In genomic region chr3:55574003-55574402, GRCm38 (mm10) we compare ENCODE assay signal across 8 mouse cellular contexts.
DNase-seq lines count a peak whose midpoint lies in the region; ATAC-seq and TF ChIP-seq lines count a peak whose summit lies in the region.

No protein-coding gene starts in this region.

- WGBS in intestine, postnatal 0 days, result 44% methylated on average over 4 of the region's 4 CpGs
- WGBS in intestine, embryonic 16.5 days, result 38% methylated on average over 4 of the region's 4 CpGs

- H3K4me1 ChIP-seq in intestine, postnatal 0 days (replicated peaks; ENCODE audit: control insufficient read depth, insufficient read depth, low read length), result no peaks in the 10 kb centered on the region
- 0 out of 2 replicates have a peak, but pooled peaks cover 2% of the 10 kb centered on the region for H3K4me1 ChIP-seq in intestine, embryonic 16.5 days (ENCODE audit: control insufficient read depth, insufficient read depth, low read length)

- H3K27ac ChIP-seq in intestine, postnatal 0 days (ENCODE audit: low read depth, low read length), result no peak overlapping the region
- no peak overlapping the region for H3K27ac ChIP-seq in intestine, embryonic 16.5 days (ENCODE audit: low read length)

- H3K9me3 ChIP-seq in intestine, postnatal 0 days (ENCODE audit: control insufficient read depth), result no peaks in the 10 kb centered on the region
- H3K9me3 ChIP-seq in intestine, embryonic 16.5 days (ENCODE audit: control insufficient read depth, low read length), result no peaks in the 10 kb centered on the region

- H3K36me3 ChIP-seq in intestine, postnatal 0 days (ENCODE audit: control insufficient read depth, insufficient read depth), result no peaks in the 10 kb centered on the region
- no peaks in the 10 kb centered on the region for H3K36me3 ChIP-seq in intestine, embryonic 16.5 days (ENCODE audit: control insufficient read depth, insufficient read depth, low read length)

- peak; percentile 54 for TF ChIP-seq CTCF in intestine, postnatal 0 days (IDR thresholded peaks at IDR 0.05; ENCODE audit: low read depth)

- no peak overlapping the region for H3K4me2 ChIP-seq in intestine, postnatal 0 days (replicated peaks; ENCODE audit: low read depth)
- no peak overlapping the region for H3K4me2 ChIP-seq in intestine, embryonic 16.5 days (ENCODE audit: low read depth, low read length)

- peak; percentile 22 for DNase-seq in R1 (ENCODE audit: low read depth, low spot score)
- DNase-seq in lung, postnatal 10 days, result peak; percentile 42
- no peak for DNase-seq in spleen, adult 18-20 months
- DNase-seq in B cell, adult 2 months, result no peak

- H3K4me3 ChIP-seq in intestine, postnatal 0 days (ENCODE audit: low read depth, low read length), result no peak overlapping the region
- H3K4me3 ChIP-seq in intestine, embryonic 16.5 days (ENCODE audit: low read length), result no peak overlapping the region

- no peak for ATAC-seq in intestine, postnatal 0 days
- ATAC-seq in intestine, embryonic 16.5 days, result no peak
- ATAC-seq in frontal cortex, adult (ENCODE audit: low TSS enrichment), result peak; percentile 69
- no peak for ATAC-seq in erythroid progenitor cell, adult 5-6 weeks (replicated peaks; ENCODE audit: low FRiP score, poor library complexity, severe bottlenecking)

- H3K27me3 ChIP-seq in intestine, postnatal 0 days (replicated peaks; ENCODE audit: control insufficient read depth, insufficient read depth, low read length), result no peaks in the 10 kb centered on the region
- H3K27me3 ChIP-seq in intestine, embryonic 16.5 days (replicated peaks; ENCODE audit: control insufficient read depth, insufficient read depth, low read length), result no peaks in the 10 kb centered on the region

- H3K9ac ChIP-seq in intestine, postnatal 0 days (ENCODE audit: low read depth, low read length), result no peak overlapping the region
- no peak overlapping the region for H3K9ac ChIP-seq in intestine, embryonic 16.5 days (ENCODE audit: low read depth, low read length)

Comparison
In these comparisons a context has a peak if more than half of its experiments do, and no peak if none do; other contexts are left out.
1. DNase-seq: peak in R1 (single experiment) and lung, postnatal 10 days (single experiment); none in spleen, adult 18-20 months (0 of 2) and B cell, adult 2 months (0 of 2).